Mouse (Mus musculus): ENCODE measurements around the gene Trmt44.

DNA sequence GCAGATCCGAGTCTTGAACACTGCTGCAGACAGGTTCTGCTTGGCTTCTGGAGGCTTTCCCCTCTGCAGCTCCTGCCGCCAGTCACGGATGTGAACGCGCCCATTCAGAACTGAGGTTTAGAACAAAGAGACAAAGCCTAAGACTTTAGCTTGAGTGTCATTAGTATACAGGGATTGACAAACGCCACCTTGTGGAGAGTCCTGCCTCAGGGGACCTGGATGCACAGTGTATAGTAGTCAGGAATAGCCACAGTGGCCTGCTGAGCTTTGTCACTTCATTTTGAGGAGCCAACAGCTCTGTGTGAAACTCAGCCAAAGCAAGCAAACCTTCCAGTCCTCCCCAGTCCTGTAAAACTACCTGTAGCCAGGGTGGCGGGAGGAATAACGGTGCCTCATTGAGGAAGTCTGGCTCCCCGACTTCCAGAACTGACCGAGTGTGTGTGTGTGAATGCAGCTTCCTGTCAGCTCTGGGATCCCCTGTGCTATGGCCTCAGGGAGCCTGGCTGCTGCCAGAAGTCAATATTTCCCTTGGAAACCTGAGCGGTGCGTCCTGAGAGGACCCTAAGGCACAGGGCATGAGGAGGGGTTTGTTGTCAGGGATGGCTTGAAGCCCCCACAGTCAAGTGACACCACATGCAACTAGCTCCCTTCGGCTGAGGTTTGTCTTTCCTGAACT, 16.8 kb downstream of the Trmt44 start:
- TF ChIP-seq CTCF (IDR thresholded peaks at IDR 0.05; ENCODE audit: insufficient read depth, low read length) (no peak), POLR2A (IDR thresholded peaks at IDR 0.05; ENCODE audit: borderline replicate concordance, extremely low read depth, low read depth, low read length) (no peak)

Measured in lung, adult 2 months (tissue).